Mouse (Mus musculus): ENCODE measurements around the gene Dnm1l.

DNA sequence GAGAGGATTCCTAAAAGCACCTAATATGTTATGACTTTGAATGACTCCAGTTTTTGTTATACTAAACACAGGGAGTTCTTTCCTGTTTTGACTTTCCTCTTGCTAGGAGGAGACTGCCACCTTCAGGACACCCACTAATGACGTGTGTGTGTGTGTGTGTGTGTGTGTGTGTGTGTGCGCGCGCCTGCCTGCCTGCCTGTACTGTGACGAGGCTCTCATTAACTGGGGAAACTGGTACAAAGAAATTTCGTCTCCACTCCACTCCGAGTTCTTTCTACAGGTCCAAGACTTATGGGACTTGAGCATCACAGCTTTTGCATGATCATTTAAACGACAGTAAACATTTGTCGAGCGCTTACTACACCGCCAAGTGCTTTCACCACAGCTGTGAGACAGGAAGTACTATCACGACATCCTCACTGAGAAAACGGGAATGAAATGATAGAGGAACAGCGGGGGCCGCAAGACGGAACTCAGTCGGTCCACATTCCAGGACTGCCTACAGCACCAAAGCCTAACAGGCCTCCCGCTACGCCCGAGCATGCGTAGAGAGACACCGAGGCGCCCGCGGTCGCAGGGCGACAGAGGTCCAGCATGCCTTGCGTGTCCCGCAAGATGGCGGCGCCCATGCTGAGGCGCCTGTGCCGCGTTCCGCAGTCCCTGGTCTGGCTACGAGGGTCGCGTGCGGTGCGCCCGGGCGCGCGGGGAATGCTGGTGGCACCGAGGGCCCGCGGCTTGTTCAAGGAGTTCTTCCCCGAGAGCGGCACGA, 56.2 kb downstream of the Dnm1l start, which contains the start of gene Yars2:
- TF ChIP-seq CTCF (IDR thresholded peaks at IDR 0.05; ENCODE audit: borderline replicate concordance, control insufficient read depth, extremely low read depth, insufficient read depth, low read length, poor library complexity) (peak; percentile 33; the same call in 1 of the 2 replicates), POLR2A (IDR thresholded peaks at IDR 0.05; ENCODE audit: control insufficient read depth, extremely low read depth, insufficient read depth, low read length, poor library complexity) (peak; percentile 86)

All from thymus, adult 2 months (tissue).